In genomic region chr4:45815542-45815941, GRCm38 (mm10) we compare ENCODE assay signal across 9 mouse cellular contexts. TPM values are rescaled to one million over a fixed set of nuclear protein-coding genes. Genes with fewer than 3 reads are reported as not detected.
A peak's percentile ranks its signal among the peaks of the same experiment; 100 is the strongest.
DNase-seq lines count a peak whose midpoint lies in the region; ATAC-seq and TF ChIP-seq lines count a peak whose summit lies in the region.
"Had no signal": no experiment of that assay in that cellular context is flagged by ENCODE, and none has a peak within 500 bp of the region (broad histone marks: within the 10 kb centered on the region; RNA-seq: fewer than 3 reads in every experiment).

No protein-coding gene starts in this region.

- peaks cover 8% of the 10 kb centered on the region for H3K4me1 ChIP-seq in liver, embryonic 11.5 days (replicated peaks; ENCODE audit: control insufficient read depth, insufficient read depth, low read length)
- H3K4me1 ChIP-seq in forebrain, embryonic 13.5 days = peaks cover 53% of the 10 kb centered on the region
- H3K4me1 ChIP-seq: liver, embryonic 15.5 days had no signal

- no peak overlapping the region for H3K9ac ChIP-seq in liver, embryonic 11.5 days (ENCODE audit: low read depth, low read length)
- H3K9ac ChIP-seq in forebrain, embryonic 13.5 days = no peak overlapping the region
- H3K9ac ChIP-seq: liver, embryonic 15.5 days had no signal

- no peak overlapping the region for H3K4me2 ChIP-seq in liver, embryonic 11.5 days
- no peak overlapping the region for H3K4me2 ChIP-seq in forebrain, embryonic 13.5 days
- H3K4me2 ChIP-seq: liver, embryonic 15.5 days had no signal

- WGBS in liver, embryonic 11.5 days = 39% methylated on average over 7 of the region's 7 CpGs
- 22% methylated on average over 7 of the region's 7 CpGs for WGBS in forebrain, embryonic 13.5 days

- no peaks in the 10 kb centered on the region; the same call in none of the 2 replicates for H3K27me3 ChIP-seq in liver, embryonic 11.5 days (replicated peaks; ENCODE audit: control insufficient read depth, insufficient read depth, low read length)
- H3K27me3 ChIP-seq in forebrain, embryonic 13.5 days = no peaks in the 10 kb centered on the region

- H3K9me3 ChIP-seq in liver, embryonic 11.5 days (ENCODE audit: control insufficient read depth, low read length) = no peaks in the 10 kb centered on the region
- no peaks in the 10 kb centered on the region for H3K9me3 ChIP-seq in forebrain, embryonic 13.5 days (replicated peaks)
- H3K9me3 ChIP-seq: liver, embryonic 15.5 days had no signal

- no peak for ATAC-seq in liver, embryonic 11.5 days (replicated peaks; ENCODE audit: low FRiP score)
- ATAC-seq in forebrain, embryonic 13.5 days = no peak
- no peak for ATAC-seq in inflammation-experienced regulatory T-cells, adult 6 months

- H3K36me3 ChIP-seq in liver, embryonic 11.5 days (ENCODE audit: control insufficient read depth, insufficient read depth, low read length) = no peaks in the 10 kb centered on the region
- peaks cover 56% of the 10 kb centered on the region for H3K36me3 ChIP-seq in forebrain, embryonic 13.5 days (ENCODE audit: poor library complexity, severe bottlenecking)
- H3K36me3 ChIP-seq: liver, embryonic 15.5 days had no signal

- TF ChIP-seq CTCF in layer of hippocampus, adult 2 months (conservative IDR thresholded peaks at IDR 0.05) = peak; percentile 84

- H3K27ac ChIP-seq in liver, embryonic 11.5 days (ENCODE audit: low read depth, low read length) = no peak overlapping the region
- peak overlapping the region; percentile 46 for H3K27ac ChIP-seq in forebrain, embryonic 13.5 days
- no peak overlapping the region for H3K27ac ChIP-seq in layer of hippocampus, adult 2 months
- H3K27ac ChIP-seq: liver, embryonic 15.5 days had no signal

- H3K4me3 ChIP-seq in liver, embryonic 11.5 days (ENCODE audit: low read depth, low read length) = no peak overlapping the region
- H3K4me3 ChIP-seq in forebrain, embryonic 13.5 days = no peak overlapping the region
- no peak overlapping the region for H3K4me3 ChIP-seq in layer of hippocampus, adult 2 months
- H3K4me3 ChIP-seq: liver, embryonic 15.5 days had no signal

- peak; percentile 26 for DNase-seq in liver
- no peak for DNase-seq in liver, embryonic 11.5 days (ENCODE audit: low spot score)
- peak; percentile 72 for DNase-seq in Muller cell, postnatal 12 days (ENCODE audit: inconsistent ontology term)
- peak; percentile 54 for DNase-seq in brain, adult 2 months (ENCODE audit: low read depth, low spot score)
- DNase-seq in layer of hippocampus, adult 2 months (ENCODE audit: low spot score in 2 of 2) = peak; percentile 33 to 63
- DNase-seq in naive thymus-derived CD4-positive, alpha-beta T cell, adult 2 months (ENCODE audit: low read depth) = peak; percentile 46

RNA-seq across cellular contexts. Expression of gene Igfbpl1, which starts 11.2 kb away (rescaled TPM):
- polyA plus RNA-seq in liver, embryonic 11.5 days (2014; fragmentation: Nextera tagmentation; extraction: Ambion mirVana) = 0.26 and 0.40 TPM in 2 replicates
- 78.5 and 86.8 TPM in 2 replicates for polyA plus RNA-seq in forebrain, embryonic 13.5 days (2015; fragmentation: Nextera tagmentation; extraction: Ambion mirVana)
- total RNA-seq in layer of hippocampus, adult 2 months (2021) = 1 to 10 TPM; 3.2 to 5.2 TPM
- polyA plus RNA-seq in inflammation-experienced regulatory T-cells, adult 6 months (2017; shearing (Covaris generic)) = not detected
- polyA plus RNA-seq: liver, embryonic 15.5 days had no signal

RNA-seq across cellular contexts. Expression of gene Aldh1b1, which starts 16.7 kb away (rescaled TPM):
- 10.5 and 13.0 TPM in 2 replicates for polyA plus RNA-seq in liver, embryonic 11.5 days (2014; fragmentation: Nextera tagmentation; extraction: Ambion mirVana)
- polyA plus RNA-seq in forebrain, embryonic 13.5 days (2015; fragmentation: Nextera tagmentation; extraction: Ambion mirVana) = 14.7 and 17.6 TPM in 2 replicates
- 1 to 10 TPM; 8.7 to 9.7 TPM for total RNA-seq in layer of hippocampus, adult 2 months (2021)
- polyA plus RNA-seq in inflammation-experienced regulatory T-cells, adult 6 months (2017; shearing (Covaris generic)) = 1 to 10 TPM; 6.4 to 8.2 (median 6.5) TPM

RNA-seq across cellular contexts. Expression of gene Stra6l, which starts 32.9 kb away (rescaled TPM):
- 2.5 and 3.1 TPM in 2 replicates for polyA plus RNA-seq in liver, embryonic 11.5 days (2014; fragmentation: Nextera tagmentation; extraction: Ambion mirVana)
- 1.1 and 1.5 TPM in 2 replicates for polyA plus RNA-seq in forebrain, embryonic 13.5 days (2015; fragmentation: Nextera tagmentation; extraction: Ambion mirVana)
- not detected for total RNA-seq in layer of hippocampus, adult 2 months (2021)
- polyA plus RNA-seq in inflammation-experienced regulatory T-cells, adult 6 months (2017; shearing (Covaris generic)) = under 1 TPM in 2 of 3 experiments, not detected in 1; 0.11 to 0.38 TPM

Comparison
In these comparisons a context has a peak if more than half of its experiments do, and no peak if none do; other contexts are left out.
1. RNA of gene Igfbpl1, which starts 11.2 kb away (polyA plus RNA-seq): 78.5 to 86.8 TPM in forebrain, embryonic 13.5 days; 0.26 to 0.40 TPM in liver, embryonic 11.5 days and not detected in inflammation-experienced regulatory T-cells, adult 6 months; every median in the first group is over 10 times any median in the second.